Mouse (Mus musculus): ENCODE measurements at regions not wholly inside any gene's neighbourhood (a gene's known extent, or its start where the extent isn't known, plus 50 kb on each side); places are given as distances from the start of the nearest gene placed in this dataset.

DNA sequence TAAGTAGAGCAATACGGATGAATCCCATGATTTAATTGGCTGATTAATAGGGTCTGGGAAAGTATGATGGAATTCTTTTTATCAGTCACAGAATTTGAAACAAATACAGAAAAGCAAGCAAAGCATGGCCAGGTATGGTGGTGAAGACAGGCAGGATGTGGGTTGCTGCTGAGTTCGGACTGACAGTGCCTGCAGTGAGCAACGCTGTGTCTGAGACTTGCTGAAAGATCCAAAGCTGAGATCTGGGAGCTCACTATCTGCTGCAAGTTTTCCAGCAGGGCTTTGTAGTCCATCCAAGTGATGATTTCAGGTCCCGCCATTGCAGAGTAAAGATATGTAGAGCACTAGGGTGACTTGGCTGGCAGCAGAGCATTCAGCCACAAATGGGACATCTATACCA lies 189.3 kb upstream of the Ahr start:
- no peak for DNase-seq (ENCODE audit: low spot score in 2 of 2)

DNA sequence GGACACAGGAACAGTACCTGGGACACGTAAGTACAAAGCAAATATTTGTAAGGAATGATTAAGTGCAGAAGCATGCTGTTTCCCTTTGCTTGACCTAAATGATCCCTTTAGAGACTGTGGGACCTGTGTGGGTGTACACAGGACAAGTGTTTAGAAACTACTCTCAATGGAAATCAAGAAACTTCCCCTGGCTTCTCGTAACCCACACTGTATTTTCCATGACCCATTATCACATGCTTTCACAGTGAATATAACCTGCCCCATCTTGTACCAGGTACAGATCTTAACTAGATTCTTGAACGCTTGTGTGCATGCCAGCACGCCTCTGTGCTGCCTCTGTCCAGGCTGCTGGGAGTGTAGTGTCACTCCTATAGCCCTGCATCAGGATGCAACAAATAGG lies 177.8 kb upstream of the Ahr start:
- no peak for DNase-seq (ENCODE audit: low spot score in 2 of 2)

DNA sequence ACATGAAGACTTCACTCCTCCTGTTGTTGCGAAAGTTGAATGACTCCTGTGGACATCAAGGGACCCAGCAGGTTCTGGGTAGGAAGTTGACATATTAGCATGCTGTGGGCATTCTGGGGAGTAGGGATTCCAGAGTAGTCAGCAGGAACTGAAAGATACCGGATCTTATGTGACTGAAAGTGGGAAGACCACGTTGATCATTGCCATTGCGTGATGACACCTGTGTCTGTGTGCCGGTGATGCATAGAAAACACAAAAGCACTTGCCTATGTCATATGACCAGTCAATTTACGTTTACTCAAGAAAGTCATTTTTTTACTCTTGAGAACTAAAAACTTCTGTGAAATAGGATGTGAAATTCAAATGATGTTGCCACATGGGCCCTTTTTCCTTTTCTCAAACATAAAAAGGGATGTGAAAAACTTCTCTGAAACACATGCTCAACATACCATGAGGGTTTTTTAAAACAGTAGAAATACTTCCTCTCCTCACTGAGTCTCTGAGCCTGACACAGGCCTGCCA lies 176.8 kb upstream of the Ahr start:
- no peak for DNase-seq (ENCODE audit: low spot score in 2 of 2)

DNA sequence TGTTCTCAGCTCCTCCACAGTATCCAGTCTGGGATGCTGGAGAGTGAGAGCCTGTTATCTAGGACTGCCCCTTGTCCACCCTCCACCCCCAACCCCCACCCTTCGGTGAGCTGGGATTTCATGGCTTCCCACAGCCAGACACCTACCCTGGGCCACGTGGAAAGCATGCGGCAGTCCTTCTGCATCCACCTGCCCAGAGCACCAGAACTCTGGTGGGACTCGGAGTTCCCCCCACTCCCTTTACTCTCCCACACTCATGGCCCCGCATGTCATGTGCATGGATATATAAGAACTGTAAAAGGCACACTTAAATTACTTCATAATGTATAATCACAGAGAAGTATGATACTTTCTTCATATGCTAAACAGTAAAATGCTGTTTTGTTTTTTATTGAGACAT lies 175.5 kb upstream of the Ahr start:
- no peak for DNase-seq (ENCODE audit: low spot score in 2 of 2)

DNA sequence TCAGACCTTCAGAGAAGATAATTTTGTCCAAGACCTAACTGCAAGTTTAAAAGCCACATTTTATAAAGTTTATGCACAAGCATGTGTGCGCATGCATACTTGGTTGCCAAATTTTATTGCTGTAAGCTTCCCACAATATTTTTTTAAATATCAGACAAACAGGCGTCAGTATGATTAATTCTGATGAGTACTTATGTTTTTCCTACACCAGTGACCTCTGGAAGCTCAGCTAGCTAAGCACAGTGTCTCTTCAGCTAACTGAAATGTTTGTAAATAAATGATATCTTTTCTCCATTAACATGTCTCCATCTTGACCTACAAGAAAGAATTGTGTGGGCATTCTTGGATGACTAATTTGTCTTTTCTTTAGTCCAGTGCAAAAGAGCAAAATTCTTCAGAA lies 168.6 kb upstream of the Ahr start:
- DNase-seq (ENCODE audit: low spot score in 2 of 2): no peak

DNA sequence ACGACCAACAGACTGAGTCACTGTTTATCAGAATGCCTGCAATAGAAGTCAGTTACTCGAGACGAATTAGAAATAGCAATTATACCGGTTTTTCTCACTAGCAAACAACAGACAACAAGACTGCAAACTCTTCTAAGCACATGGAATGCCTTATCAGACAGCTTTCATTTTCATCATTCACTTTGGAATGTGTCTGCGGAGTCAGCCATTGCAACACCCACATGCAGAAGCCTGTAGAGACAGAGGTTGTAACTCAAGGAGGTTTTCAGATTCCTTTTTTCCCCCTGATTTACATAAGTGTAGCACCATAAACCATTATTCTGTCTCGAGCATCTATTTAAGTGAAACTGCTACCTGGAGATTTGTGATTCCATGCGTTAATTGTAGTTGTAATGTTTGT lies 167.8 kb upstream of the Ahr start:
- DNase-seq (ENCODE audit: low spot score in 2 of 2): no peak

DNA sequence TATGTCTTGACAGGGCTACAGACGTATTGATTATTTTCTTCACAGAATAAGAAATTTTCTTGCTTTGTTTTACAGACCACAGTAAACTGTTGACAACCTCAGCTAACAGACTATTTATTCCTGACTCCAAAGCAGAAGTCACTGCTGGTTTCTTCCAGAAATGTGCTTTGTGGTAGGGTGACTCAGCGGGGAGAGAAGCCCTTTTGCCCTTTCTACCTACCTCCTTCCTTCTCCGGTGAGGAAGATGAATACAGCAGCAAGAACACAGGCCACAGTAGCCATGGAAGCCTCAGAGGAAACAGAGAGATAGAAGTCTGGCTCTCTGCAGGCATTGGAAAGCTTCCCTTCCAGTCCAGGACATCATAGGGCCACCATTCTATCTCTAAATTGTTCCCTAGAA lies 159.4 kb upstream of the Ahr start:
- no peak for DNase-seq (ENCODE audit: low spot score in 2 of 2)

DNA sequence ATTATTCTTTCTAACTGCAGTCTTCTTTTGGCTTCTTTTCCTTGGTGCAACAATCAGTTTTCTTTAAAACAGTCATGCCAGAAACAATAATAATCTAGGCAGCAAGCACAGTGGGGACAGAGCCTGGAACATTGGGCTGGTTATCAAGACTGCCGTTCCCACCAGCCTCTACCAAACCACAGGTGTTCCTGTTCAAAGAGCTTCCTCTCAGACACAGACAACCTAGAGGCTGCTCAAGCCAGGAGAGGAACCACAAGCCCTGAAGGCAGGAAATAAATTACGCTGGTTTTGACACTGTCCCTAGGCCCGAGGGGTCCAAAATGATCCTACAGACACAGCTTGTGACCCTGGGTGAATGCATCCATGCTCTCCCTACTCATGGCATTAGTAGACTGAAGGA lies 156.1 kb upstream of the Ahr start:
- no peak for DNase-seq (ENCODE audit: low spot score in 2 of 2)

DNA sequence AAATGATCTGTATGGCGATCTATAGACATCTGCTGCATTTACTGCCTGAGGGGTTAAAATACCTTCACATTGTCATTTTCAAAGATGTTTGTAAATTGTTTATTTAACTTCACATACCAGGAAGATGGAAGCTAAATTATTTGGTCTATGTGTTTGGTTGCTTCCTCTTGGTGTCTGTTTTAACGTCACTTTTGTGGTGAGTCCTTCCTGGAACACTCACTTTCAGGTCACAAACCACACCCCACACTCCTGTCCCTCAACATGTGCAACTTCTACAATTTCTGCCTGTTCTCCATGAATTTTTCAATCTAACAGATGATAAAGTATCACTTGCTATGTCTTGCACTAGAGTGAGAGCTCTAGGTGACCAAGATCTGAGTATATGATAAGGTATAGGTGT lies 151.4 kb upstream of the Ahr start:
- no peak for DNase-seq (ENCODE audit: low spot score in 2 of 2)

DNA sequence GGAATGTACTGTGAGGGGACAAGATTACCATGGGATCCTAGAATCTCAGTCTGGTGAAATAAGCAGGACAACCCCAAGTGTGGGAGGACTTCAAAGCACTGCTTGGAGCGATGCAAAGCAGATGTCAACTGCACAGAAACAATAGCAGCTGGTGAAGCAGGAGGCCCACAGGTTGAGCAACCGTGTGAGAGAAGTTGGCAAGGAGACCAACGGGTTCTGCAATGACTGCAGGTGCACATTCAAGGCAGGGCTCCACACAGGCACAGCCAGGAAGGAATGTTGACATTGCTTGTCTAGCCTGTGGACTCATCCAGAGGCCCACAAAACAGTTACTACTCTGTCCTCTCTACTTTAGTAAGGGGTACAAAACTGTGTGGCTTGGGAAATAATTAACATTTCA lies 150.4 kb upstream of the Ahr start:
- DNase-seq (ENCODE audit: low spot score in 2 of 2): no peak

DNA sequence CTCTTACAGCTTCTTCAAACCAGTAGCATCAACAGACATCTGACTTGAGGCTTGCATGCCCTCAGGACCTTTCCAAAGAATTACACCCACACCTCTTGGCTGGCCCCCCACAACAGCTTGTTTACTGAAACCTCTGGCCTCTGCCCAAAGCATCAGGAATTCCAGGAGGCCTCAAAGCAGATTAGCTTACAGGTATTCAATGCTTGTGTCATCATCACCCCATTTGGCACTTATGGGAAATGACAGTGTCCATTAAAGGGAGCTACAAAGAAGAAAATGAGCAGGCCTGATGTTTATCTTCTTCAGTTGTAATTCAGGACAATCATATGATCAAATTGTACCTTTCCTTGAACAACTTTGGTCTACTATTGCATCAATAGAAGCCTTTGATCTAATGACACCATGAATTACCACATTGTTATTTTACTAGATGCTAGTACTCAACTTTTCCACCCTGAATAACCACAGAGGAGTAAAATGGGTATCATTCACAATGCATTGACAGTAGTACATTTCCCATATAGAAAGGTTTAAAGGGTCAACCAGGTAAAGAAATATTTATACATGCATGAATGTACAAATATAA lies 147.1 kb upstream of the Ahr start:
- DNase-seq (ENCODE audit: low spot score in 2 of 2): no peak

DNA sequence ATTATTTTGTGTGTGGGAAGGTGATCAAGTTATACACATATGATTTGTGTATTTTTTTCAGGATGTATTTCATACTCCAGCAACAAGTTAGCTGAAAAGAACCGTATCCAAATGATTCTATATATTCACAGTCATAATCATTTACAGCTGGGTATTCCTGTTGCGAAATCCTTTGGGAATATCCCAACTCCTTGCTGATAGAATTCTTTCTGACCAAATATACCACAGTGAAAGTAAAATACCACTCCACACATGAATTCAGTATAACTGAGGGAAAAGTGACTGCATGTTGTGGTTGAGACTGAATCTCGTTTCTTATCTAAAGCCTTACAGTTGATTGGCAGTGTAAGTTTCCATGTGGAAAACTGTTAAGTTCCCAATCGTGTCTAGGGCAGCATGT lies 145.1 kb upstream of the Ahr start:
- DNase-seq (ENCODE audit: low spot score in 2 of 2): no peak

DNA sequence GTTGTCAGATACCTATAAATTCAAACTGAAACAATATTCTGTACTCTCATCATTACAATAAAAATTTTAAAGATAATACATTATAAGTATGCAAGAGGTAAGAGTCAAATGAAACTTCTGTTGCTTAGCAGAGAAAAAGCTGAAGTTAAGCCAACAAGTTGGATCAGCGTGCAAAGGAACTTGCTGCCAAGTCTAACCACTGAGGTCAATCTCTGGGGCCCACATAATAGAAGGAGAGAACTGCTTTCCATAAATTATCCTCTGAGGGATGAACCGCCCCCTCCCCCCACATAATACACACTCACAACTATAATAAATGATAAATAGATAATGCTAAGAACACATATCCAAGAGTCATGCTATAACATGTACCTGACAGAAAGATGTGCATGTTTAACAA lies 144.2 kb upstream of the Ahr start:
- DNase-seq (ENCODE audit: low spot score in 2 of 2): no peak

DNA sequence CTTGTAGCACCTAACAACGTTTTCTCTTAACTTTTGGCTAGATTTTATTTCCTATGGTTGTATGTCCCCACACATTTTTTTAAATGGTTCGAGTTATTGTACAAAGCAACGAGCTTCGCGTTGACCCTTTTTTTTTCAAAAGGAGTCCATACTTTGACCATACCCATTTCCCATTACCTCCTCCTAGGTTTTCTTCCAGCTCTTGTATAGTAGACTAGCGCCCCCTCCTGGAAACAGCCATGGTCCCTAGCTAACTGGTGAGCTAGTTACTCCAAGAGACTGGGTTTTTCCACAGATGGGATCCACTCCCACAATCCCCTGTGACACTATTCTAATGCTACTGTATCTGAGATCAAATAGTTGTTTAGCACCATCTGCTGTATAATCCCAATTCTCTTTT lies 139.6 kb upstream of the Ahr start:
- DNase-seq (ENCODE audit: low spot score in 2 of 2): peak; percentile 20 to 23

DNA sequence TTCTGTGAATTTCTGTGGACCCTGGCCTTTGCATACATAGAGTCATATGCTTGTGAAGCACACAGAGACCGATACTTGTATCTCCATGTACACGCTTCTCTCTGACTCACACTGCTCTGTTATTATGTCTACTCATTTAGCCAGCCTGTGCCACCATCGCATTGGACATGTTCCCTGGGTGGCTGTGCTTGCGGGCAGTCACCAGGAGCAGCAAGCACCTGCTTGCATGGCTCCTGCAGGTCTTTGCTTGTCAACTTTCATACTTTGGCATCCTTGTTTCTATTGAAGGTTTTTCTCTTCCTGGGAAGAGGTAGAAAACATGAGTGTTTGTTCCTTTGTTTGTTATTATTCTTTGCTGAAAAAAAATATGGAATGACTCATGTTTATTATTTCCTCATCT lies 136.1 kb upstream of the Ahr start:
- no peak for DNase-seq (ENCODE audit: low spot score in 2 of 2)

DNA sequence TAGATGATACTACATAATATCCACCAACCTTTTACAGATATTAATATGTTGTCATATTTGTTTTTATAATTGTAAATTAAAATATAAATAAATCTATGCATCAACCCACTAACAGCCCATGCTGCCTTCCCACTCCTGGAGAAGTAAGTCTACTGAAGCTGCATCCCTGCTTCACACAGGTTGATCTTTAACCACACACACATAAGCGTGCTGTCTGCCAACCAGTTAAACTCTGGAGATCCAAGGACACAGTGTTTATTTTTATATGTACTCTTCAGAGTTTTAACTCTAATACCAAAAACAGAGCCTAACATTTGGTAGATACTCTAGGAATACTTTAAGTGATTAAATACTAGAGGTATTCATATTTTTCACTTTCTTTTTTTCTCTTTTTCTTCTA lies 133.9 kb upstream of the Ahr start:
- no peak for DNase-seq (ENCODE audit: low spot score in 2 of 2)

DNA sequence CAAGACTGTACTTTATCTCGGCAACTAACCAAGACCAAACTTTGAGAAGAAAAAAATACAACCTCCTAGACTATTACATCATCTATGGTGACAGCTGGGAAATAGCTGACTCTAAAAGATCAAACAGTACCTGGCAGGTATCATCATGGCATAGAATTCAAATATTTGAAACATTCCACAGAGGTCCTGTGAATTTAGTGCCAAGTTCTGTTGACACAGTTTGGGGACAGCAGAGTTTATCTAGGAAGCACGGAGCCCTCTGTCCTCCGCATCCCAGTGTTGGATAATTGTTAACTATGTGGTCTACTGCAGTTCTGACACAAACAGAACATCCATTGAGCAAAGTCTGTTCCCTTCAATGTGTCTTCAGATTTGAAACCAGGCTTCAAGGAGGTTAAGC lies 132.9 kb upstream of the Ahr start:
- no peak for DNase-seq (ENCODE audit: low spot score in 2 of 2)

DNA sequence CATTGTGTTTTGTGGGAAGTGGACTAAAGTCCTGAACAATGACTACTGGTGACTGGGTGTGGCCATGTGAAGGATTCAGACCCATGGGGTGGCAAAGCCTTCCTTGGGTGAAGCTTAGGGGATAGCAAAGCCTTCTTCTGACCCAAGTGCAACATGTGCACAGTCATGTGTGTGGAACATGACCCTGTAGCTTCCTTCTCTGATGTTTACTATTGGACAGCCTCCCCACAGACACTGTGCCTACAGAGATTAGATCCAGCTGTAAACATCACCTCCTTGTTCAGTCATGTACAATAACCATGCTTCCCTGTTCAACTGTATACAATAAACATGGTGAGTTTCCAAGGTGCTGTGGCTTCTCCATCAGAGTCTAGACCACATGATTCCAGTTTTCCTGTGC lies 132.4 kb upstream of the Ahr start:
- no peak for DNase-seq (ENCODE audit: low spot score in 2 of 2)

DNA sequence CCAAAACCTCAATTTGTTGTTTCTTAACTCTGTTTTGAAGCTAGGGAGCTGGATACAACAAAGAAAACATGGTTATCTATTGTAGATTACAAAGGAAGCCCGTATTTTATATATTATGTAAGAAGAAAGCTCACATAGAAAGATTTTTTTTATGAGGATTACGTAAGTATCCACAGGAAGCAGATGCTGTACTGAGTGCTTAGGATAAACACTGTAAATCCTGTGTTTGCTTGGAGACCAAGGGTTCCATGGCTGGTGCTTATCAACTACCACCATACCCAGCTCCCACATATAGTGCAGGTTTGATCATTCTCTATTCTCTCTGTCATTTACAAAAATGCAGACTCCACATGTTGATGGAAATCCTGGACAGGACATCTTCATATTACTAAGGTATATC lies 131.2 kb upstream of the Ahr start:
- no peak for DNase-seq (ENCODE audit: low spot score in 2 of 2)

DNA sequence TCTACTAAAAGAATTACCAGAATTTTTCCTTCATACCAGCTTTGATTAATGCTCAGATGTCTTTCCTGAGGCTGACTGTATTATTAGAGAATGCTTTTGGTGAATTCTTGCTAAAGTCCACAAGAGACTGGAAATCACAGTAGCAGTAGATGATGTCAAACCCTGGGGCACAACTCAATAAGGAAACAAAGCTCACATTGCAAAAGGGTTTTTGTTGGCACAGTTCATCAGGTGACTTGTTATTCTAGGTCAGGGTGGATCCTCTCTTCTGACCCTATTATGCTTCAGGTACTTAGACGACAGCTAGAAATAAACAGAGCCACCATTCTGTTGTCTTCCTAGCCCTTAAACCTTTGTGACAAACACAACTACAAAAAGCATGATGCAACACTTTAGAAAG lies 128.2 kb upstream of the Ahr start:
- DNase-seq (ENCODE audit: low spot score in 2 of 2): no peak

DNA sequence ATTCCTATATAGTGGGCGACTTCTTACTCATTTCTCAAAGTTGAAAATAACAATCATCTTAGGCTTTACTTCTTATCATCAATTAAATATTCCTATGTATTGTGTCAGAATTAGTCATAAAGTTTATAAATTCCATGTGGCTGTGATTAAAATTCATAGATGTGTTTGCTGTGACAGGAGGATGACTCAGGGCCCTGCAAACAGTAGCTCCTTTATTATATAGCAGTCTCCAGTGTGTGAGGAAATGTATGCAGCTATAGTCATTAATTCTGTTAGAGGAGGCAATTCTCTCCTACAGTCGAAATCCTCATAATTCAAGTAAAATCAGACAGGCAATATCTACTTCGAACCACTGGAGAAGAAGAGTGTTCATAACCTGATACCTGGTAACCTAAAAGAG lies 121.7 kb upstream of the Ahr start:
- DNase-seq (ENCODE audit: low spot score in 2 of 2): no peak

DNA sequence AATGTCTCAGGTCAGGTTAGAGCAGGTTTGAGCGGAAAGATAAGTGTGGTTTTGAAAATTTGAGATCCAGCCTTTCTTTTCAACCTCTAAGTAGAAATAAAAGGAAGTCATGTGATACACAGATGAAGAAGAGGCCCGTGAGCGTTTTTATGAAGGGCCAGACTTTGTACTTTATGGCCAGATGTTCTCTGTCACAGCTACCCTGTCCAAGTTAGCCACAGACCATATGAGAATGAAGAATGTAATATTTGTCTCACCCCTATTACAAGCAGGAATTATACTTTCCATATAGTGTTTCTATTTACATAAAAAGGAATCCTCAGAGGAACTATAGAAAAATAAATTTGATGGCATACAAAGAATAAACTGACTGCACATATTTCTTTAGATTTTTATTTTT lies 114.9 kb upstream of the Ahr start:
- DNase-seq (ENCODE audit: low spot score in 2 of 2): no peak

DNA sequence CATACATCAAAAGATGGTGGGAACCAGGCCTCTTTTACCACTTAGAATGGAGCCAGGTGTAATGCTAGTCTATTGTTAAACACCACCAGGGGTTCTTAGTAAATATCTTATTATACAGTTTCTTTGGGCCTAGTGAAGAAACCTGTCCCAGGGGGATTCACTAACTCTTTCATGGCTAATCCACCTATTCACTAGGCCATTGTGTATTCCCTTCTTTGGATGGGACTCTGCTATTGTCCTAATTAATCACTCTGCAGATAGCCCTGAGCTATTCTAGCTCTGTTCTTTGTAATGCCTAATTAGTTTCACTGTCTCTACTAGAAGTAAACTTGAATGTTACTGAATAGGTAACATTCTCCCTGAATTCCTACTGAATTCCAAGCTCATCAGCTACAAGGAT lies 107.6 kb upstream of the Ahr start:
- no peak for DNase-seq (ENCODE audit: low spot score in 2 of 2)

DNA sequence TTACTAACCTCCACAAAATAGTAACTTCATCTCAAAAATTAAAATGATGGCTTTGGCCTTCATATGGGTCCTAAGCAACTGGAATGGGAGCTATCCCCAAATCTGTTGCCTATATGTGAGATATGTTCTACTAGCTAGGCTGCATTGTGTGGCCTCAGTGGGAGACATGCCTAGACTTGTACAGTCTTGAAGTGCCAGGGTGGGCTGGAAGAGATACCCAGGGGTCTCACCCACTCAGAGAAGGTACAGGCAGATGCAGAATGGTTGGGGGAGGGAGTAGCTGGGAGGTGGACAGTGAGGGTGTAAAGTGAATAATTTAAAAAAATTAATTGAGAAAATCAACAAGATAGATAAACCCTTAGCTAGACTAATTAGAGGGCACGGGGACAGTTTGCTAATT lies 106.9 kb upstream of the Ahr start:
- no peak for DNase-seq (ENCODE audit: low spot score in 2 of 2)

DNA sequence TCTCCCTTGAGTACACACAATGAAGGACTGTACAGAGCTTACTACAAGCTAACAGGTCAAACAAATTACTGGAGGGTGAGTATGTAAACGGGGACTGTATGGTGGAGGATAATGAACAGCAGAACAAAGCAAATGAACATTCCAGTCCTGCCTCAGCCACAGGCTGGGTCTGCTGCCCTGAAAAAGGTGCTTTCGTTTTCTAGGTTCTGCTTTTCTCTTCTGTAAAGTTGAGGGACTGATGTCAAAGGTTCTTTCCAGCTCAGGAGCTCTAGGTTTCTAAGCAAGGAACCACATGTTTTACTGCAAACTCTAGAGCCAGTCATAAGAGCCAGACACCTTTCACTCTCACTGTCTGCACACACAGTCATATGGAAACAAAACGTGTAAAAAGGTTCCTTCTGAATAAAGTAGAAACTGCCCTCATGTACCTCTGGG lies 106.1 kb upstream of the Ahr start:
- no peak for DNase-seq (ENCODE audit: low spot score in 2 of 2)

Data from right cerebral cortex, adult 2 months (tissue).